Mouse (Mus musculus): Measurements from ENCODE around the gene Spaca7.

DNA sequence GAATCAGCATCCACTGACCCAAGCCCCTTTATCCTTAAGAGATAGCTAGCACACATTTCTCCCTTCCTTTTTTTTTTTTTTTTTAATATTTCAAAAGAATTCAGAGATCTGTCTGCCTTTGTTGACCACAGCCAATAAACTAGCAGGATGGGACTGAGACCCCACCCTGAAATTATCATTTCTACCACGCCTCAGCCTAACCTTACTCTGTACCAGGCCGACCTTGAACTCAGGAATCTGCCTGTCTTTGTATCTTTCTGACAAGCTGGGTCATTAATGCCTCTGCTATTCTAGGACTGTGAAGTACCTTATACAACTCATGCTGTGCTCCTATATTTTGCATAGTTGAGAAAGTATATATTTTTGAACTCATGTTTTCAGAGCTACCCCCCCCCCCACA lies 44.2 kb upstream of the Spaca7 start:
- TF ChIP-seq CTCF (IDR thresholded peaks at IDR 0.05; ENCODE audit: insufficient read depth, low read depth, low read length) (no peak), POLR2A (IDR thresholded peaks at IDR 0.05; ENCODE audit: insufficient read depth, low read depth, low read length) (no peak)

Measured in olfactory bulb, adult 2 months (tissue).